Mouse (Mus musculus) forebrain, postnatal 0 days (tissue): ENCODE measurements around the gene Hmgb1. TPM values are rescaled to one million over a fixed set of nuclear protein-coding genes. Genes with fewer than 3 reads are reported as not detected.

Source experiments
- ATAC-seq: fragments of 200-750 bp; cut with Nextera tagmentation; 2 replicates; pipeline ENCODE4 v1.8.0; 2017; ENCODE audit warnings: mild to moderate bottlenecking, moderate library complexity
- DNase-seq: peaks from one replicate; pipeline ENCODE4 v3.0.0-alpha.2; 2015
- H3K27ac ChIP-seq: fragments of 300-500 bp; sonication (generic); 2 replicates; pipeline ENCODE4 v1.5.1; 2014; ENCODE audit warnings: low read depth, mild to moderate bottlenecking, antibody characterized with exemption, low read length, moderate library complexity, mixed read lengths
- H3K27me3 ChIP-seq: fragments of 300-500 bp; sonication (generic); 2 replicates; pipeline ENCODE4 v1.6.1; 2014; ENCODE audit warnings: mild to moderate bottlenecking, low read length, mixed read lengths; ENCODE audit not compliant: insufficient read depth
- H3K36me3 ChIP-seq: fragments of 300-500 bp; sonication (generic); 2 replicates; pipeline ENCODE4 v1.6.1; 2014; ENCODE audit warnings: mild to moderate bottlenecking, moderate library complexity; ENCODE audit not compliant: insufficient read depth
- H3K4me1 ChIP-seq: fragments of 300-500 bp; sonication (generic); 2 replicates; pipeline ENCODE4 v1.6.1; 2014; ENCODE audit warnings: antibody characterized with exemption; ENCODE audit not compliant: insufficient read depth
- H3K4me2 ChIP-seq: fragments of 300-500 bp; sonication (generic); 2 replicates; pipeline ENCODE4 v1.6.1; 2014; ENCODE audit warnings: low read depth, mild to moderate bottlenecking, moderate library complexity
- H3K4me3 ChIP-seq: fragments of 300-500 bp; sonication (generic); 2 replicates; pipeline ENCODE4 v1.5.1; 2014; ENCODE audit warnings: low read depth, low read length, mixed read lengths
- H3K9ac ChIP-seq: fragments of 300-500 bp; sonication (generic); 2 replicates; pipeline ENCODE4 v1.6.1; 2014; ENCODE audit warnings: mild to moderate bottlenecking
- H3K9me3 ChIP-seq: fragments of 300-500 bp; sonication (generic); 2 replicates; pipeline ENCODE4 v1.6.1; 2016; ENCODE audit warnings: low read length
- CTCF ChIP-seq: sonication (generic); IDR thresholded peaks from 2 replicates; pipeline ENCODE4 v1.5.1; 2016; ENCODE audit warnings: antibody characterized with exemption, control low read depth, low read depth
- WGBS: fragments of 180-500 bp; shearing (Covaris S2); extraction: QIAGEN DNeasy Blood & Tissue Kit; methylation state at CpG from one replicate; pipeline ENCODE4 v1.1.7; 2014; 5-methylcytosine and 5-hydroxymethylcytosine counted together
- polyA plus RNA-seq: library from polyadenylated mRNA; unstranded; fragments of >200 nt; fragmentation: Nextera tagmentation; extraction: Ambion mirVana; gene quantifications from 2 replicates; pipeline ENCODE4 v1.2.1, GENCODE M21; 2015
- total RNA-seq: library from RNA; depleted of rRNA; stranded (reverse); fragments of >200 nt; gene quantifications from 2 replicates; pipeline ENCODE4 v1.2.3, GENCODE M21; 2014; rRNA removed

Gene Hmgb1
- total RNA-seq (446 and 559 TPM in 2 replicates), polyA plus RNA-seq (836 and 892 TPM in 2 replicates)

DNA sequence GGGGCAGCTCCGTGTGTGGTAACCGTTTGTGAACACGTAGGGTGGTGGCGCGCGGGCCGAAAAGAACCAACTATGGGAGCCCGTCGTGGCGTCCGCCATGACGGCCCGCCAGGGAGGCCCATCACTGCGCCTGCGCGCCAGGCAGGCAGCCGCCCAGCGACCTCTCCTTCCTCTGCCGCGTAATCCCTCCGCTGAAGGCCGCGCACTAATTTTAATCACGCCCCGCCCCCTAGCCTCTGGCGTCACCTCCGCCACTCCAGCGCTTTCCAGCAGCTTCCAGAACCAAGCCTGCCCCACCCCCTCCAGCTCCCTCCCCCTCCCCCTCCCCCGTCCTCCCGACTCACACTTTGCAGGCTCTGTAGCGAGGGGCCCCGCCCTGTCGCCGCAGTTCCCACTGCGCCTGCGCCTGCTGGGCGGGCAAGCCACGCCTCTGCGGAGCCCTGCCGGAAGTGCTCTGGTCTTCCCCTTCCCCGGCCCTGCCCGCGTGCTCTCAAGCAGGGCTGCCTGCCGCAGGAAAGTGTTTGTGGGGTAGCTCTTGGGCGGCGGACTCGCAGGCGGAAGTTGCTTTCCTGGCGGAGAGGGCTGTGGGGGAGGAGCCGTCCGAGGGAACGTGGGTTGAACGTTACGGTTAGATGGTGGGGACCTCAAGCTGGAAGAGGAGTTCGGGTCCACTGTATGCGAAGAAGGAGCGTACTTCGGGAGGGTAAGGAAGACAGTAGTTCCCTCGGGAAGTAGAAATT is at the start of gene Hmgb1, which contains the start of gene Uspl1:
Hmgb1 (minus strand) TSS at position 386 of the 740 bp plus-strand sequence.
Uspl1 (plus strand) TSS at position 247 of the 740 bp plus-strand sequence.
- WGBS = under 1% methylated on average over 57 of the region's 59 CpGs
- TF ChIP-seq CTCF = no peak
- peak; percentile 98 for ATAC-seq

DNA sequence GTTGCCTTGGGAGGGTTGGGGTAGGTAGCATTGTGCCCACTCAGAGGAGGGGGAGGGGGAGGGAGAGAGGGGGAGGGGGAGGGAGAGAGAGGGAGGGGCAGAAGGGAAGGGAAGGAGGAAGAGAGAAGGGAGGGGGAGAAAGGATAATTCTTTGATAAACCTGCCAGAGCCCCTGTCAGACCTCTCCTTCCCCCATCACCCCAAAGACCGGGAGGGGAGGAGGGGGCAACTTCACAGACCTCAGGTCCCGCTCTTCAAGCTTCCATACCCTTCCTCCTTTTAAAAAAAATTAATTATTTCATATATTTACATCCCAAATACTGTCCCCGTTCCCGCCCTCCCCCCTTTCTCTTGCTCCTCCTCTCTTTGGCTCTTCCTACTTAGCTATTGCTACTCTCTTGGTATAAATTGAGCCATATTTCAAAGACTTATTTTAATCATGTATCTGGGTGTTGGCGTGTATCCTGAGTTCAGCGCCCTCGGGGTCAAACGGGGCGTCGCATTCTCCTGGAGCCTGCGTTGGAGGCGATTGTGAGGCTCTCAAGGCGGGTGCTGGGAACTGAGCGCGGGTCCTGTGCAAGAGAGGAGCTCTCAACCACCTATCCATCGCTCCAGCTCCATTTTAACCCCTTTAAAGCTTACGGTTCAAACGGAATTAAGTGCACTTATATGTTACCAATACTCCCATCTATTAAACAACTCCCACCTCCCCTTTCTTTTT is 45.5 kb upstream of the Hmgb1 start:
- no peak for TF ChIP-seq CTCF
- Histone ChIP-seq H3K9ac (peak overlapping the region; percentile 61), H3K4me1 (no peaks in the 10 kb centered on the region), H3K4me2 (peak overlapping the region; percentile 48), H3K27me3 (no peaks in the 10 kb centered on the region), H3K36me3 (no peaks in the 10 kb centered on the region), H3K9me3 (no peaks in the 10 kb centered on the region), H3K27ac (peak overlapping the region; percentile 80), H3K4me3 (peak overlapping the region; percentile 39)
- DNase-seq = no peak
- ATAC-seq = no peak
- 79% methylated on average over 18 of the region's 18 CpGs for WGBS

More for the DNA sequence above, at the start of gene Hmgb1, which contains the start of gene Uspl1:
- Histone ChIP-seq H3K27me3 (no peaks in the 10 kb centered on the region), H3K4me2 (peak within 1 kb of the TSS; percentile 78), H3K4me1 (peaks cover 10% of the 10 kb centered on the region), H3K9me3 (no peaks in the 10 kb centered on the region), H3K36me3 (peaks cover 4% of the 10 kb centered on the region), H3K4me3 (peak within 1 kb of the TSS; percentile 62), H3K9ac (peak within 1 kb of the TSS; percentile 73), H3K27ac (peak within 1 kb of the TSS; percentile 88)
- DNase-seq = peak; percentile 100

DNA sequence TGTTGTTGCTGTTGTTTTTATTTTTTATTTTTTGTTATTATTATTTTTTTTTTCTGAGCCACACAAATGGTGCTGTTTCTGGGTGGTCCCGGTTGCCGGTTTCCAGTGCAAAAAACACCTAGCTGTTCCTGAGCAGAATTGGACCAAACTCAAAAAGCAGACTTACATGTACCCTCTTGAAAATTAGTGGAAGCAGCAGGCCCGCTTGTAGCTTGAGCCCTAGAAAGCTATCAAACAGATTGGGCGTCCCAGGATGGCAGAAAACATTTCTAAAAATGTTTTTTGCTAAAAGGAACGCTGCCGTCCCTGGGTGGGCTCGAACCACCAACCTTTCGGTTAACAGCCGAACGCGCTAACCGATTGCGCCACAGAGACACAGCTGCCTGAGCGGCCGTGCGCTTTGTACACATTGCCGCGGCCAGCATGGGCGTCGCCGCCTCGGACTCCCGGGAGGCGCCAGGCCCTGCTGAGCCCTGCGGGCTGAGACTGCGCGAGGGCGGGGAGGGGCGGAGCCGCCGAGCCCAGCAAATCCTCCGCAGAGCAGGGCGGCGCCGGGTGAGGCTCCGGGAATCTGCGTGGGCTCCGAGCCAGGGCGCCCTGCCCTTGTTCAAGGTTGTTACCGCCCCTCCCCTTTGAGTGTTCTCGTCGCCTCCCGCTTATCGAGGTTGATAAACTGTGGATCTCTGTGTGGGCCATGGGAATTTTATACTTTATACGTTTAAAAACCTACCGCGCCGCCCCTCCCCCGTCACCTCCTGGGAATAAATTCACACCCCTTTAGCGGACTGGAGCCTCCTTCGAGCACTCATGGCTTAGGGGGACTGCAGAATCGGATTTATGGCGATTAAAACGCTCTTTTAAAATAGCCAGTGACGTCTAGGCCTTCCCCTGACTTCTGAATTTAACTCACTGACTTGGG is 44.7 kb upstream of the Hmgb1 start:
- DNase-seq (peak; percentile 96), ATAC-seq (peak; percentile 99)
- Histone ChIP-seq H3K4me1 (no peaks in the 10 kb centered on the region), H3K9ac (peak overlapping the region; percentile 61), H3K36me3 (no peaks in the 10 kb centered on the region), H3K27ac (peak overlapping the region; percentile 80), H3K9me3 (no peaks in the 10 kb centered on the region), H3K4me3 (peak overlapping the region; percentile 39), H3K4me2 (peak overlapping the region; percentile 48), H3K27me3 (no peaks in the 10 kb centered on the region)
- 3% methylated on average over 55 of the region's 55 CpGs for WGBS
- no peak for TF ChIP-seq CTCF

DNA sequence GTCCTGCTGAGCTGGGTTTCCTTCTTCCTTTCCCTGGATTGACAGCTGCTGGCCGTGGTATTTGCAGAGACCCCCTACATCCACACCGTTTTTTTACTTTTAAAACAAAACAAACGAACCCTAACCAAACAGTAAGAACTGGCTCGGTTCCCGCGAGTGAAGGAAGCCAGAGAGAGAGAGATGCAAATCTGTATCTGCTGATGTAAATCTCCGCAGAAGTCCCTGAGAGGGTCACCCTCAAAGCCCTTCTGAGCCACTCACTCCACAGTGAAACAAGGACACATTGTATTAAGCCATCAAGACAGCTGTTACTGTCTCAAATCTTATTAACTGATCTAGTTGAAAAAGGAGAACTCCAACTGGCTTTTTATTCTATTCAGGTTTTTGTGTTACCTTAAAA is 40.4 kb upstream of the Hmgb1 start:
- DNase-seq (peak; percentile 17), ATAC-seq (no peak)
- no peaks in the 10 kb centered on the region for H3K9me3 ChIP-seq
- no peaks in the 10 kb centered on the region for H3K36me3 ChIP-seq
- no peak overlapping the region for H3K4me3 ChIP-seq
- H3K4me1 ChIP-seq = no peaks in the 10 kb centered on the region
- H3K4me2 ChIP-seq = no peak overlapping the region
- H3K27me3 ChIP-seq = no peaks in the 10 kb centered on the region
- no peak overlapping the region for H3K9ac ChIP-seq
- 9% methylated on average over 7 of the region's 7 CpGs for WGBS
- TF ChIP-seq CTCF = no peak
- H3K27ac ChIP-seq = no peak overlapping the region

DNA sequence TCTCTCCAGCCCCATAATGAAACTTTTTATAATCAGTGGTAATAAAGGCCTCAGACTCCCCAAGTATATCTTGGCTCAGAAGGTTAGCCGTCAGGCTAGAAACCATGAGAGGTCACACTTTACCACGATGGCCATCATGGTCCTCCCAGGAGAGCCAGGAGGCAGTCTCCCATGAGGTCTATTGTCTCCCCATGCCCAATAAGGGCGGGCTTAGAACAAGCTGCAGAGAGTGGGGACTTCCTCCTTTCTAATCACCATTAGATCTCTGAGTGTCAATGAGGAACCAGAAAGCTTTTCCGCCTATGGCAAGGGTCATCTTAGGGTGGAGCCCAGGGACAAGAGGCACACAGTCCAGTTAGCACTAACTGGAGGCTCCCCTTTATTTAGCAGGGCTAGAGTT is 37.1 kb upstream of the Hmgb1 start:
- no peak for DNase-seq
- Histone ChIP-seq H3K4me2 (no peak overlapping the region), H3K27ac (no peak overlapping the region), H3K36me3 (peaks cover 11% of the 10 kb centered on the region; the same call in 1 of the 2 replicates), H3K9ac (no peak overlapping the region), H3K9me3 (no peaks in the 10 kb centered on the region), H3K4me1 (no peaks in the 10 kb centered on the region), H3K27me3 (no peaks in the 10 kb centered on the region), H3K4me3 (no peak overlapping the region)
- no peak for ATAC-seq
- no peak for TF ChIP-seq CTCF
- 92% methylated on average over 4 of the region's 4 CpGs for WGBS

DNA sequence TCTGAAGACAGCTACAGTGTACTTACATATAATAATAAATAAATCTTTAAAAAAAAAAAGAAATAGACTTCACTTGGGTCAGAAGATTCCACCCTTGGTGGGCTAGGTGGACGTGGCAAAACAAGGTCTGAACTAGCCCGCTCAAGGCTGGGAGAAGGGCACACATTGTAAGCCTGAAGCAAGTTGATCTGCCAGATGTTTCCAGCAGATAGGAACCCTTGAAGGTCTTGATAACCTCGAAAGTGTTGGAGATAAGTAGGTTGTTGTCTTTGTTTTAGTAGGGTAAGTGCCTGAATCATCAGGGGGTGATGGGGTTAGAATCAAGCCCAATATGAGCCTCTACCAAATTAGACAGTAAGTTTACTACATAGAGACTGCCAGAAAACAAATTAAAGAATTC is 35.2 kb upstream of the Hmgb1 start:
- no peak overlapping the region for H3K4me2 ChIP-seq
- no peaks in the 10 kb centered on the region for H3K27me3 ChIP-seq
- no peak for ATAC-seq
- no peak overlapping the region for H3K9ac ChIP-seq
- H3K9me3 ChIP-seq = no peaks in the 10 kb centered on the region
- H3K36me3 ChIP-seq = peaks cover 30% of the 10 kb centered on the region
- H3K4me1 ChIP-seq = no peaks in the 10 kb centered on the region
- no peak overlapping the region for H3K4me3 ChIP-seq
- no peak for DNase-seq
- WGBS = 87% methylated on average over 3 of the region's 3 CpGs
- no peak for TF ChIP-seq CTCF
- H3K27ac ChIP-seq = no peak overlapping the region
